Mouse (Mus musculus) forebrain, embryonic 16.5 days (tissue): ENCODE measurements around the gene C530008M17Rik. TPM values are rescaled to one million over a fixed set of nuclear protein-coding genes. Genes with fewer than 3 reads are reported as not detected.

ENCODE experiments used
- ATAC-seq: fragments of 200-750 bp; cut with Nextera tagmentation; 2 replicates; pipeline ENCODE4 v1.8.0; 2017; ENCODE audit warnings: mild to moderate bottlenecking, moderate library complexity
- H3K27ac ChIP-seq: fragments of 300-500 bp; sonication (generic); 2 replicates; pipeline ENCODE4 v1.5.1; 2014; ENCODE audit warnings: low read length, control low read depth
- H3K27me3 ChIP-seq: fragments of 300-500 bp; sonication (generic); replicated peaks from 2 replicates; pipeline ENCODE4 v1.6.1; 2014; ENCODE audit warnings: low read length; ENCODE audit not compliant: control insufficient read depth, insufficient read depth
- H3K36me3 ChIP-seq: fragments of 300-500 bp; sonication (generic); 2 replicates; pipeline ENCODE4 v1.6.1; 2014; ENCODE audit not compliant: control insufficient read depth, insufficient read depth
- H3K4me1 ChIP-seq: fragments of 300-500 bp; sonication (generic); replicated peaks from 2 replicates; pipeline ENCODE4 v1.6.1; 2014; ENCODE audit warnings: low read length; ENCODE audit not compliant: control insufficient read depth, insufficient read depth
- H3K4me2 ChIP-seq: fragments of 300-500 bp; sonication (generic); 2 replicates; pipeline ENCODE4 v1.6.1; 2014; ENCODE audit warnings: mild to moderate bottlenecking, low read length, control low read depth
- H3K4me3 ChIP-seq: fragments of 300-500 bp; sonication (generic); replicated peaks from 2 replicates; pipeline ENCODE4 v1.5.1; 2014; ENCODE audit warnings: mild to moderate bottlenecking, low read length, control low read depth
- H3K9ac ChIP-seq: fragments of 300-500 bp; sonication (generic); replicated peaks from 2 replicates; pipeline ENCODE4 v1.6.1; 2014; ENCODE audit warnings: low read depth, low read length, control low read depth
- H3K9me3 ChIP-seq: fragments of 300-500 bp; sonication (generic); 2 replicates; pipeline ENCODE4 v1.6.1; 2016; ENCODE audit warnings: low read length; ENCODE audit not compliant: control insufficient read depth
- WGBS: fragments of 180-500 bp; shearing (Covaris S2); extraction: QIAGEN DNeasy Blood & Tissue Kit; methylation state at CpG from one replicate; pipeline ENCODE4 v1.1.7; 2014; 5-methylcytosine and 5-hydroxymethylcytosine counted together
- polyA plus RNA-seq: library from polyadenylated mRNA; unstranded; fragments of >200 nt; fragmentation: Nextera tagmentation; extraction: Ambion mirVana; gene quantifications from 2 replicates; pipeline ENCODE4 v1.2.1, GENCODE M21; 2015

The C530008M17Rik gene
- polyA plus RNA-seq, 1 experiment from 2014 or later = 77.0 TPM

- H3K4me3 ChIP-seq = no peak overlapping the region
- no peak overlapping the region for H3K9ac ChIP-seq
- no peaks in the 10 kb centered on the region for H3K27me3 ChIP-seq
- no peaks in the 10 kb centered on the region for H3K9me3 ChIP-seq
- no peak overlapping the region for H3K4me2 ChIP-seq
- no peak for ATAC-seq
- 79% methylated on average over 4 of the region's 4 CpGs for WGBS
- H3K36me3 ChIP-seq = no peaks in the 10 kb centered on the region
- H3K4me1 ChIP-seq = no peaks in the 10 kb centered on the region
- no peak overlapping the region for H3K27ac ChIP-seq
These were observed 19.1 kb downstream of the C530008M17Rik start for GRCm38 (mm10) chr5:76675369-76675768.

GRCm38 (mm10) chr5:76680959-76681358 lies 24.6 kb downstream of the C530008M17Rik start:
- no peak overlapping the region for H3K27ac ChIP-seq

GRCm38 (mm10) chr5:76681895-76682656 lies 25.8 kb downstream of the C530008M17Rik start:
- Histone ChIP-seq H3K4me3 (no peak overlapping the region), H3K9me3 (no peaks in the 10 kb centered on the region), H3K9ac (no peak overlapping the region), H3K27me3 (no peaks in the 10 kb centered on the region), H3K4me1 (peaks cover 16% of the 10 kb centered on the region), H3K36me3 (no peaks in the 10 kb centered on the region), H3K27ac (no peak overlapping the region; the same call in 1 of the 2 replicates), H3K4me2 (no peak overlapping the region)
- WGBS = 74% methylated on average over 4 of the region's 4 CpGs
- ATAC-seq = no peak; the same call in 1 of the 2 replicates

More at GRCm38 (mm10) chr5:76680959-76681358, 24.6 kb downstream of the C530008M17Rik start:
- H3K27me3 ChIP-seq = no peaks in the 10 kb centered on the region
- peaks cover 16% of the 10 kb centered on the region for H3K4me1 ChIP-seq
- H3K4me3 ChIP-seq = no peak overlapping the region
- ATAC-seq = no peak
- no peaks in the 10 kb centered on the region for H3K9me3 ChIP-seq
- 82% methylated on average over 3 of the region's 3 CpGs for WGBS
- no peak overlapping the region for H3K9ac ChIP-seq
- no peaks in the 10 kb centered on the region for H3K36me3 ChIP-seq
- H3K4me2 ChIP-seq = no peak overlapping the region

DNA sequence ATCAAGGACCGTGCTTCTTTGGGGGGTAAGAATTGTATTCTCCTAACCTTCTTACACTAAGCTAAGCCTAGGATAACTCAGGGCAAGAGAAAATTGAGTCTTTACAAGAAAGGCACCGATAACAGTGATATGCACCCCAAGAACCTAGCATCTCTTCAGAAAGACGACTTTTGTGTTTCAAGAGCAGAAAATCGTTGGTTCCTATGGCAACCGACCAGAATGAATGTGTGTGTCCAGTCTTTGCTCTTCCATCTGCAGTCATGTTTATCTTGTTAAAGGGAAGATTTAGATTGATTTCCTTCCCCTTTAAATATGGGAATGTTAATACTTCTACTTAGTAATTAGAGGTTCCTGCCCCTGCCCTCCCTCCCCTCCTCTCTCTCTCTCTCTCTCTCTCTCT lies 27.1 kb downstream of the C530008M17Rik start:
- Histone ChIP-seq H3K27me3 (no peaks in the 10 kb centered on the region), H3K4me2 (no peak overlapping the region), H3K4me1 (peaks cover 18% of the 10 kb centered on the region), H3K27ac (no peak overlapping the region), H3K36me3 (no peaks in the 10 kb centered on the region), H3K9me3 (no peaks in the 10 kb centered on the region), H3K4me3 (no peak overlapping the region), H3K9ac (no peak overlapping the region)
- 57% methylated on average over 5 of the region's 5 CpGs for WGBS
- no peak for ATAC-seq

GRCm38 (mm10) chr5:76684658-76685605 lies 28.6 kb downstream of the C530008M17Rik start:
- ATAC-seq = no peak
- WGBS = 91% methylated on average over 15 of the region's 15 CpGs
- no peaks in the 10 kb centered on the region for H3K9me3 ChIP-seq
- H3K9ac ChIP-seq = no peak overlapping the region
- H3K36me3 ChIP-seq = no peaks in the 10 kb centered on the region
- H3K27ac ChIP-seq = no peak overlapping the region
- no peaks in the 10 kb centered on the region for H3K27me3 ChIP-seq
- no peak overlapping the region for H3K4me3 ChIP-seq
- H3K4me2 ChIP-seq = no peak overlapping the region
- peaks cover 21% of the 10 kb centered on the region for H3K4me1 ChIP-seq

- Histone ChIP-seq H3K4me3 (no peak overlapping the region), H3K9me3 (no peaks in the 10 kb centered on the region), H3K4me2 (no peak overlapping the region), H3K4me1 (peaks cover 14% of the 10 kb centered on the region), H3K36me3 (no peaks in the 10 kb centered on the region), H3K9ac (no peak overlapping the region), H3K27ac (no peak overlapping the region), H3K27me3 (no peaks in the 10 kb centered on the region)
- ATAC-seq = no peak
- 92% methylated on average over 10 of the region's 10 CpGs for WGBS
These were observed 31.8 kb downstream of the C530008M17Rik start for GRCm38 (mm10) chr5:76687961-76688600.

GRCm38 (mm10) chr5:76688643-76689042 lies 32.3 kb downstream of the C530008M17Rik start:
- WGBS = 67% methylated on average over 6 of the region's 6 CpGs
- Histone ChIP-seq H3K27me3 (no peaks in the 10 kb centered on the region), H3K36me3 (no peaks in the 10 kb centered on the region), H3K4me1 (peaks cover 10% of the 10 kb centered on the region), H3K9me3 (no peaks in the 10 kb centered on the region), H3K27ac (no peak overlapping the region), H3K4me2 (no peak overlapping the region), H3K4me3 (no peak overlapping the region), H3K9ac (no peak overlapping the region)
- no peak; the same call in 1 of the 2 replicates for ATAC-seq

DNA sequence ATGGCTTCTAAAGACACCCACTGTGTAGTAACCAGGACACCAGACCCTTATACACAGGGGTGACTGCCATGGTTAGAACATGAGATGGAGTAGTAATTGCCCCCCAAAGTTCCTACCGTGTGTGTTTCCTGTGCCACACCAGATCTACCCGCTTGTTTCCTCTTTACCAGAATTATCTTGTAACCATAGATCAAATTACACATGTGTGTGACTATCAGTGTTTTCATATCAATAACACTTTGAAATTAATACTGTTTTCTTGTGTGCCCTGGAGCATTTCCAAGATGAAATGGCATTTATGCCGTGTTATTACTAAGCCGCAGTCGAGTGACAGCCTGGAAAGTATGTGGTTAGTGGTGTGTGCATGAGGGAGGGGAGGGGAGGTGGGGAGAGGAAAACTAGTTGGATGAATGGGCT lies 33.9 kb downstream of the C530008M17Rik start:
- H3K9ac ChIP-seq = no peak overlapping the region
- H3K4me3 ChIP-seq = no peak overlapping the region
- peaks cover 7% of the 10 kb centered on the region; the same call in 1 of the 2 replicates for H3K4me1 ChIP-seq
- no peak for ATAC-seq
- no peaks in the 10 kb centered on the region for H3K27me3 ChIP-seq
- H3K36me3 ChIP-seq = no peaks in the 10 kb centered on the region
- WGBS = 73% methylated on average over 5 of the region's 5 CpGs
- H3K4me2 ChIP-seq = no peak overlapping the region
- no peak overlapping the region for H3K27ac ChIP-seq
- H3K9me3 ChIP-seq = no peaks in the 10 kb centered on the region

GRCm38 (mm10) chr5:76691251-76691650 lies 34.9 kb downstream of the C530008M17Rik start:
- no peak overlapping the region for H3K9ac ChIP-seq
- ATAC-seq = no peak
- WGBS = 82% methylated on average over 5 of the region's 5 CpGs
- peaks cover 7% of the 10 kb centered on the region; the same call in 1 of the 2 replicates for H3K4me1 ChIP-seq
- no peak overlapping the region for H3K4me2 ChIP-seq
- H3K36me3 ChIP-seq = no peaks in the 10 kb centered on the region; the same call in 1 of the 2 replicates
- no peaks in the 10 kb centered on the region for H3K9me3 ChIP-seq
- no peak overlapping the region for H3K4me3 ChIP-seq
- H3K27ac ChIP-seq = no peak overlapping the region
- no peaks in the 10 kb centered on the region for H3K27me3 ChIP-seq
